Mouse (Mus musculus) lung, embryonic 14.5 days (tissue): ENCODE data around the gene Phlpp1. TPM values are rescaled to one million over a fixed set of nuclear protein-coding genes. Genes with fewer than 3 reads are reported as not detected.
"Not testable (repeated sequence)": the region's sequence is repeated elsewhere in the genome, so short reads cannot be mapped to it uniquely, and the experiment has no call there.

Experiments used
- ATAC-seq: fragments of 200-750 bp; cut with Nextera tagmentation; 2 replicates; pipeline ENCODE4 v1.8.0; 2017; ENCODE audit warnings: mild to moderate bottlenecking, moderate TSS enrichment, moderate library complexity; ENCODE audit not compliant: insufficient read depth
- DNase-seq: peaks from one replicate; pipeline ENCODE4 v3.0.0-alpha.2; 2015
- H3K27ac ChIP-seq: fragments of 300-500 bp; sonication (generic); 2 replicates; pipeline ENCODE4 v1.5.1; 2014; ENCODE audit warnings: low read depth, mild to moderate bottlenecking, moderate library complexity
- H3K27me3 ChIP-seq: fragments of 300-500 bp; sonication (generic); 2 replicates; pipeline ENCODE4 v1.6.1; 2014; ENCODE audit warnings: low read length, control low read depth; ENCODE audit not compliant: insufficient read depth
- H3K36me3 ChIP-seq: fragments of 300-500 bp; sonication (generic); 2 replicates; pipeline ENCODE4 v1.6.1; 2014; ENCODE audit warnings: control low read depth; ENCODE audit not compliant: insufficient read depth
- H3K4me1 ChIP-seq: fragments of 300-500 bp; sonication (generic); 2 replicates; pipeline ENCODE4 v1.6.1; 2014; ENCODE audit warnings: antibody characterized with exemption, control low read depth; ENCODE audit not compliant: insufficient read depth
- H3K4me2 ChIP-seq: fragments of 300-500 bp; sonication (generic); 2 replicates; pipeline ENCODE4 v1.6.1; 2014; ENCODE audit warnings: mild to moderate bottlenecking
- H3K4me3 ChIP-seq: fragments of 300-500 bp; sonication (generic); 2 replicates; pipeline ENCODE4 v1.5.1; 2014; ENCODE audit warnings: low read depth, low read length
- H3K9ac ChIP-seq: fragments of 300-500 bp; sonication (generic); 2 replicates; pipeline ENCODE4 v1.6.1; 2014
- H3K9me3 ChIP-seq: fragments of 300-500 bp; sonication (generic); 2 replicates; pipeline ENCODE4 v1.6.1; 2016; ENCODE audit warnings: low read depth, low read length, control low read depth
- CTCF ChIP-seq: IDR thresholded peaks from 2 replicates; pipeline ENCODE4 v1.5.1; 2016; ENCODE audit warnings: antibody characterized with exemption, low read depth
- WGBS: fragments of 180-500 bp; shearing (Covaris S2); extraction: QIAGEN DNeasy Blood & Tissue Kit; methylation state at CpG from one replicate; pipeline ENCODE4 v1.1.7; 2014; 5-methylcytosine and 5-hydroxymethylcytosine counted together
- polyA plus RNA-seq: library from polyadenylated mRNA; unstranded; fragments of >200 nt; fragmentation: Nextera tagmentation; extraction: Ambion mirVana; gene quantifications from 2 replicates; pipeline ENCODE4 v1.2.1, GENCODE M21; 2014

Gene Phlpp1
- polyA plus RNA-seq, 1 experiment from 2014 or later, result 4.2 TPM

- no peaks in the 10 kb centered on the region for H3K4me1 ChIP-seq
- ATAC-seq, result no peak
- no peak overlapping the region for H3K9ac ChIP-seq
- H3K27me3 ChIP-seq, result no peaks in the 10 kb centered on the region
- H3K36me3 ChIP-seq, result no peaks in the 10 kb centered on the region
- H3K4me3 ChIP-seq, result no peak overlapping the region
- WGBS, result 72% methylated on average over 2 of the region's 2 CpGs
- no peak for TF ChIP-seq CTCF
- no peak for DNase-seq
- no peak overlapping the region for H3K4me2 ChIP-seq
- H3K27ac ChIP-seq, result no peak overlapping the region
- no peaks in the 10 kb centered on the region for H3K9me3 ChIP-seq
Measured at GRCm38 (mm10) chr1:106310285-106310684, 138.7 kb downstream of the Phlpp1 start.

- not testable (repeated sequence) for H3K4me2 ChIP-seq, H3K4me1 ChIP-seq, H3K4me3 ChIP-seq, DNase-seq, H3K27me3 ChIP-seq, H3K9ac ChIP-seq, ATAC-seq, H3K27ac ChIP-seq, H3K36me3 ChIP-seq, H3K9me3 ChIP-seq
- WGBS, result 94% methylated on average over 2 of the region's 2 CpGs
Measured at GRCm38 (mm10) chr1:106311830-106312229, 140.3 kb downstream of the Phlpp1 start.

GRCm38 (mm10) chr1:106314476-106314875, 142.9 kb downstream of the Phlpp1 start:
- Histone ChIP-seq H3K4me2 (no peak overlapping the region), H3K9me3 (no peaks in the 10 kb centered on the region), H3K9ac (no peak overlapping the region), H3K4me3 (no peak overlapping the region), H3K27me3 (no peaks in the 10 kb centered on the region), H3K27ac (no peak overlapping the region), H3K4me1 (no peaks in the 10 kb centered on the region), H3K36me3 (0 out of 2 replicates have a peak, but pooled peaks cover 3% of the 10 kb centered on the region)
- no peak for TF ChIP-seq CTCF
- ATAC-seq (no peak), DNase-seq (no peak)
- 76% methylated on average over 4 of the region's 4 CpGs for WGBS

GRCm38 (mm10) chr1:106316641-106317304, 145.2 kb downstream of the Phlpp1 start:
- WGBS, result 66% methylated on average over 4 of the region's 4 CpGs
- H3K36me3 ChIP-seq, result 0 out of 2 replicates have a peak, but pooled peaks cover 5% of the 10 kb centered on the region

GRCm38 (mm10) chr1:106318341-106318740, 146.8 kb downstream of the Phlpp1 start:
- Histone ChIP-seq H3K9ac (no peak overlapping the region), H3K27me3 (no peaks in the 10 kb centered on the region), H3K27ac (no peak overlapping the region), H3K9me3 (no peaks in the 10 kb centered on the region), H3K36me3 (0 out of 2 replicates have a peak, but pooled peaks cover 5% of the 10 kb centered on the region), H3K4me2 (no peak overlapping the region), H3K4me1 (no peaks in the 10 kb centered on the region), H3K4me3 (no peak overlapping the region)
- no peak for ATAC-seq
- WGBS, result 68% methylated on average over 5 of the region's 5 CpGs
- no peak for DNase-seq
- TF ChIP-seq CTCF, result no peak

More at GRCm38 (mm10) chr1:106316641-106317304, 145.2 kb downstream of the Phlpp1 start:
- TF ChIP-seq CTCF, result no peak
- Histone ChIP-seq H3K4me2 (no peak overlapping the region), H3K27me3 (no peaks in the 10 kb centered on the region), H3K27ac (peak overlapping the region; percentile 30; the same call in 1 of the 2 replicates), H3K9ac (no peak overlapping the region), H3K9me3 (no peaks in the 10 kb centered on the region), H3K4me3 (no peak overlapping the region), H3K4me1 (no peaks in the 10 kb centered on the region)
- ATAC-seq (no peak; the same call in 1 of the 2 replicates), DNase-seq (no peak)

GRCm38 (mm10) chr1:106320583-106320982, 149.0 kb downstream of the Phlpp1 start:
- Histone ChIP-seq H3K9me3 (no peaks in the 10 kb centered on the region), H3K9ac (no peak overlapping the region), H3K27ac (no peak overlapping the region), H3K4me1 (no peaks in the 10 kb centered on the region), H3K36me3 (0 out of 2 replicates have a peak, but pooled peaks cover 5% of the 10 kb centered on the region), H3K4me3 (no peak overlapping the region), H3K27me3 (no peaks in the 10 kb centered on the region), H3K4me2 (no peak overlapping the region)
- DNase-seq (no peak), ATAC-seq (no peak)
- no peak for TF ChIP-seq CTCF
- 76% methylated on average over 1 of the region's 1 CpGs for WGBS

- TF ChIP-seq CTCF, result no peak
- no peak overlapping the region for H3K27ac ChIP-seq
- H3K9ac ChIP-seq, result no peak overlapping the region
- H3K4me2 ChIP-seq, result no peak overlapping the region
- 0 out of 2 replicates have a peak, but pooled peaks cover 5% of the 10 kb centered on the region for H3K36me3 ChIP-seq
- no peak for ATAC-seq
- peak; percentile 21 for DNase-seq
- 80% methylated on average over 8 of the region's 8 CpGs for WGBS
- H3K4me1 ChIP-seq, result no peaks in the 10 kb centered on the region
- H3K27me3 ChIP-seq, result no peaks in the 10 kb centered on the region
- H3K4me3 ChIP-seq, result no peak overlapping the region
- no peaks in the 10 kb centered on the region for H3K9me3 ChIP-seq
Measured at GRCm38 (mm10) chr1:106321432-106322126, 150.0 kb downstream of the Phlpp1 start.
